11 mouse cellular contexts compared by ENCODE assay signal in genomic region chr11:115901338-115902161, GRCm38 (mm10). TPM values are rescaled to one million over a fixed set of nuclear protein-coding genes. Genes with fewer than 3 reads are reported as not detected.
DNase-seq lines count a peak whose midpoint lies in the region; ATAC-seq lines count a peak whose summit lies in the region.
"Had no signal": no experiment of that assay in that cellular context is flagged by ENCODE, and none has a peak within 500 bp of the region (broad histone marks: within the 10 kb centered on the region; RNA-seq: fewer than 3 reads in every experiment).

No protein-coding gene starts in this region.

- H3K4me1 ChIP-seq in hindbrain, embryonic 11.5 days (replicated peaks; ENCODE audit: control insufficient read depth, insufficient read depth, low read length): peaks cover 7% of the 10 kb centered on the region

- DNase-seq in heart, adult 11 months: peak; percentile 91
- DNase-seq in heart, postnatal 10 days: no peak
- peak; percentile 23 for DNase-seq in 416B (ENCODE audit: low read depth)
- DNase-seq in adrenal gland, adult (ENCODE audit: inconsistent age in 2 of 2, low spot score in 1 of 2): no peak
- no peak for DNase-seq in hindbrain, embryonic 11.5 days (ENCODE audit: low spot score)
- DNase-seq: gastrocnemius, postnatal 10 days; lung, postnatal 4 days had no signal

- ATAC-seq in erythroid progenitor cell, adult 5-6 weeks (replicated peaks; ENCODE audit: low FRiP score, poor library complexity, severe bottlenecking): peak; percentile 39
- peak; percentile 19 for ATAC-seq in megakaryocyte, adult 5-6 weeks (ENCODE audit: poor library complexity, severe bottlenecking)
- ATAC-seq in frontal cortex, adult (ENCODE audit: low TSS enrichment): no peak
- ATAC-seq in hindbrain, embryonic 11.5 days (ENCODE audit: low FRiP score): no peak

- intact Hi-C loops in heart, postnatal 10 days (cut with DNase I): no loop called here

- H3K36me3 ChIP-seq in hindbrain, embryonic 11.5 days (ENCODE audit: control insufficient read depth, insufficient read depth, low read length): no peaks in the 10 kb centered on the region

- no peak overlapping the region for H3K27ac ChIP-seq in hindbrain, embryonic 11.5 days (ENCODE audit: low read depth, low read length)

- no peaks in the 10 kb centered on the region for H3K9me3 ChIP-seq in hindbrain, embryonic 11.5 days (ENCODE audit: control insufficient read depth, low read length)

- H3K9ac ChIP-seq in hindbrain, embryonic 11.5 days (ENCODE audit: low read depth, low read length): no peak overlapping the region

- no peak overlapping the region for H3K4me3 ChIP-seq in hindbrain, embryonic 11.5 days (ENCODE audit: low read depth, low read length)

- H3K4me2 ChIP-seq in hindbrain, embryonic 11.5 days (replicated peaks; ENCODE audit: low read depth, low read length): no peak overlapping the region

- no peaks in the 10 kb centered on the region for H3K27me3 ChIP-seq in hindbrain, embryonic 11.5 days (ENCODE audit: control insufficient read depth, insufficient read depth, low read length)

- 87% methylated on average over 9 of the region's 9 CpGs for WGBS in hindbrain, embryonic 11.5 days

RNA-seq across cellular contexts. Expression of gene Smim5, which starts 1.8 kb away (rescaled TPM):
- total RNA-seq in heart, postnatal 10 days (2021): 10 to 100 TPM; 28.7 to 43.3 TPM
- total RNA-seq in erythroid progenitor cell, adult 5-6 weeks (2015; ENCODE audit: low replicate concordance): 37.7 and 44.7 TPM in 2 replicates
- total RNA-seq in erythroid progenitor cell, adult 5-6 weeks (2017; ENCODE audit: low replicate concordance): 27.1 and 64.4 TPM in 2 replicates
- total RNA-seq in megakaryocyte, adult 5-6 weeks (2015): 37.5 and 48.1 TPM in 2 replicates
- total RNA-seq in megakaryocyte, adult 5-6 weeks (2017): 40.4 and 42.5 TPM in 2 replicates
- 3.4 and 3.8 TPM in 2 replicates for polyA plus RNA-seq in hindbrain, embryonic 11.5 days (2014; fragmentation: Nextera tagmentation; extraction: Ambion mirVana)

RNA-seq across cellular contexts. Expression of gene Smim6, which starts 10.3 kb away (rescaled TPM):
- total RNA-seq in heart, postnatal 10 days (2021): under 1 TPM; 0.37 to 0.45 TPM
- total RNA-seq in erythroid progenitor cell, adult 5-6 weeks (2015; ENCODE audit: low replicate concordance): 4.3 and 15.1 TPM in 2 replicates
- total RNA-seq in erythroid progenitor cell, adult 5-6 weeks (2017; ENCODE audit: low replicate concordance): 0.23 and 6.4 TPM in 2 replicates
- 2.7 and 4.9 TPM in 2 replicates for total RNA-seq in megakaryocyte, adult 5-6 weeks (2015)
- 0.73 TPM in 1 of 2 replicates, not detected in the other for total RNA-seq in megakaryocyte, adult 5-6 weeks (2017)
- polyA plus RNA-seq in hindbrain, embryonic 11.5 days (2014; fragmentation: Nextera tagmentation; extraction: Ambion mirVana): 0.40 and 0.65 TPM in 2 replicates
- total RNA-seq: gastrocnemius, postnatal 10 days had no signal

RNA-seq across cellular contexts. Expression of gene Sap30bp, which starts 31.5 kb away (rescaled TPM):
- 10 to 100 TPM; 26.6 to 26.7 TPM for total RNA-seq in heart, postnatal 10 days (2021)
- total RNA-seq in erythroid progenitor cell, adult 5-6 weeks (2015; ENCODE audit: low replicate concordance): 16.6 and 17.6 TPM in 2 replicates
- total RNA-seq in erythroid progenitor cell, adult 5-6 weeks (2017; ENCODE audit: low replicate concordance): 224 and 296 TPM in 2 replicates
- 18.6 and 22.6 TPM in 2 replicates for total RNA-seq in megakaryocyte, adult 5-6 weeks (2015)
- total RNA-seq in megakaryocyte, adult 5-6 weeks (2017): 158 and 190 TPM in 2 replicates
- 55.8 and 57.1 TPM in 2 replicates for polyA plus RNA-seq in hindbrain, embryonic 11.5 days (2014; fragmentation: Nextera tagmentation; extraction: Ambion mirVana)

RNA-seq across cellular contexts. Expression of gene Recql5, which starts 31.7 kb away (rescaled TPM):
- 10 to 100 TPM in 1 of 2 experiments, 1 to 10 TPM in 1; 8.3 to 10.9 TPM for total RNA-seq in heart, postnatal 10 days (2021)
- total RNA-seq in erythroid progenitor cell, adult 5-6 weeks (2015; ENCODE audit: low replicate concordance): 16.3 and 17.7 TPM in 2 replicates
- total RNA-seq in erythroid progenitor cell, adult 5-6 weeks (2017; ENCODE audit: low replicate concordance): 13.8 and 33.5 TPM in 2 replicates
- 13.2 and 19.9 TPM in 2 replicates for total RNA-seq in megakaryocyte, adult 5-6 weeks (2015)
- total RNA-seq in megakaryocyte, adult 5-6 weeks (2017): 19.9 and 22.5 TPM in 2 replicates
- polyA plus RNA-seq in hindbrain, embryonic 11.5 days (2014; fragmentation: Nextera tagmentation; extraction: Ambion mirVana): 16.0 and 19.9 TPM in 2 replicates

RNA-seq across cellular contexts. Expression of gene Myo15b, which starts 43.3 kb away (rescaled TPM):
- total RNA-seq in heart, postnatal 10 days (2021): under 1 TPM; 0.17 to 0.22 TPM
- total RNA-seq in erythroid progenitor cell, adult 5-6 weeks (2015; ENCODE audit: low replicate concordance): not detected in 2 replicates
- not detected in 2 replicates for total RNA-seq in erythroid progenitor cell, adult 5-6 weeks (2017; ENCODE audit: low replicate concordance)
- 0.51 TPM in 1 of 2 replicates, not detected in the other for total RNA-seq in megakaryocyte, adult 5-6 weeks (2015)
- total RNA-seq in megakaryocyte, adult 5-6 weeks (2017): 0.04 and 0.33 TPM in 2 replicates
- polyA plus RNA-seq in hindbrain, embryonic 11.5 days (2014; fragmentation: Nextera tagmentation; extraction: Ambion mirVana): 0.09 TPM in 1 of 2 replicates, not detected in the other
- total RNA-seq: gastrocnemius, postnatal 10 days had no signal
- polyA plus RNA-seq: C2C12 had no signal

Comparison
In these comparisons a context has a peak if more than half of its experiments do, and no peak if none do; other contexts are left out.
1. DNase-seq: peak in heart, adult 11 months (single experiment) and 416B (single experiment); none in heart, postnatal 10 days (0 of 2), adrenal gland, adult (0 of 2) and hindbrain, embryonic 11.5 days (single experiment).
2. ATAC-seq: peak in erythroid progenitor cell, adult 5-6 weeks (single experiment) and megakaryocyte, adult 5-6 weeks (single experiment); none in frontal cortex, adult (single experiment) and hindbrain, embryonic 11.5 days (single experiment).